Mouse (Mus musculus): ENCODE measurements at regions not wholly inside any gene's neighbourhood (a gene's known extent, or its start where the extent isn't known, plus 50 kb on each side); places are given as distances from the start of the nearest gene placed in this dataset.

GRCm38 (mm10) chr14:28626951-28627350 is 122.4 kb downstream of the Wnt5a start:
- no peak for DNase-seq (ENCODE audit: low spot score)

- no peak for DNase-seq (ENCODE audit: low spot score)
These were observed 130.6 kb downstream of the Wnt5a start for GRCm38 (mm10) chr14:28635175-28635574.

GRCm38 (mm10) chr14:28639056-28639455 is 134.5 kb downstream of the Wnt5a start:
- DNase-seq (ENCODE audit: low spot score): no peak

- DNase-seq (ENCODE audit: low spot score): no peak
These were observed 141.3 kb downstream of the Wnt5a start for GRCm38 (mm10) chr14:28645807-28646206.

GRCm38 (mm10) chr14:28649411-28649810 is 144.9 kb downstream of the Wnt5a start:
- DNase-seq (ENCODE audit: low spot score): no peak

- no peak for DNase-seq (ENCODE audit: low spot score)
These were observed 148.7 kb downstream of the Wnt5a start for GRCm38 (mm10) chr14:28653059-28653930.

- DNase-seq (ENCODE audit: low spot score): no peak
These were observed 152.7 kb downstream of the Wnt5a start for GRCm38 (mm10) chr14:28657216-28657615.

- no peak for DNase-seq (ENCODE audit: low spot score)
These were observed 156.5 kb downstream of the Wnt5a start for GRCm38 (mm10) chr14:28660872-28661588.

GRCm38 (mm10) chr14:28663316-28663715 is 158.8 kb downstream of the Wnt5a start:
- no peak for DNase-seq (ENCODE audit: low spot score)

GRCm38 (mm10) chr14:28664121-28664520 is 159.6 kb downstream of the Wnt5a start:
- DNase-seq (ENCODE audit: low spot score): no peak

- no peak for DNase-seq (ENCODE audit: low spot score)
These were observed 170.9 kb downstream of the Wnt5a start for GRCm38 (mm10) chr14:28675476-28675875.

GRCm38 (mm10) chr14:28699780-28700179 is 195.2 kb downstream of the Wnt5a start:
- no peak for DNase-seq (ENCODE audit: low spot score)

- no peak for DNase-seq (ENCODE audit: low spot score)
These were observed 200.2 kb downstream of the Wnt5a start for GRCm38 (mm10) chr14:28704729-28705128.

- no peak for DNase-seq (ENCODE audit: low spot score)
These were observed 210.0 kb downstream of the Wnt5a start for GRCm38 (mm10) chr14:28714598-28714997.

GRCm38 (mm10) chr14:28720545-28720944 is 216.0 kb downstream of the Wnt5a start:
- no peak for DNase-seq (ENCODE audit: low spot score)

- no peak for DNase-seq (ENCODE audit: low spot score)
These were observed 221.1 kb downstream of the Wnt5a start for GRCm38 (mm10) chr14:28725666-28726065.

- DNase-seq (ENCODE audit: low spot score): peak; percentile 7
These were observed 228.9 kb downstream of the Wnt5a start for GRCm38 (mm10) chr14:28733496-28733895.

GRCm38 (mm10) chr14:28735446-28735845 is 230.9 kb downstream of the Wnt5a start:
- no peak for DNase-seq (ENCODE audit: low spot score)

GRCm38 (mm10) chr14:28740076-28740475 is 235.5 kb downstream of the Wnt5a start:
- no peak for DNase-seq (ENCODE audit: low spot score)

- no peak for DNase-seq (ENCODE audit: low spot score)
These were observed 236.9 kb downstream of the Wnt5a start for GRCm38 (mm10) chr14:28741418-28741817.

- no peak for DNase-seq (ENCODE audit: low spot score)
These were observed 239.1 kb downstream of the Wnt5a start for GRCm38 (mm10) chr14:28743673-28744072.

GRCm38 (mm10) chr14:28750301-28750700 is 245.8 kb downstream of the Wnt5a start:
- DNase-seq (ENCODE audit: low spot score): no peak

- no peak for DNase-seq (ENCODE audit: low spot score)
These were observed 252.8 kb upstream of the Lrtm1 start for GRCm38 (mm10) chr14:28765201-28765600.

All from yolk sac, embryonic 10.5 days (tissue).